Mouse (Mus musculus) ES-Bruce4 (cell line): ENCODE results near the gene Dusp10.

Source experiments
- CTCF ChIP-seq: IDR thresholded peaks from one replicate; pipeline ENCODE4 v1.8.1; 2011; ENCODE audit warnings: low read depth, low read length
- POLR2A ChIP-seq: IDR thresholded peaks from one replicate; pipeline ENCODE4 v1.8.1; 2011; ENCODE audit warnings: low read length; ENCODE audit not compliant: insufficient read depth

DNA sequence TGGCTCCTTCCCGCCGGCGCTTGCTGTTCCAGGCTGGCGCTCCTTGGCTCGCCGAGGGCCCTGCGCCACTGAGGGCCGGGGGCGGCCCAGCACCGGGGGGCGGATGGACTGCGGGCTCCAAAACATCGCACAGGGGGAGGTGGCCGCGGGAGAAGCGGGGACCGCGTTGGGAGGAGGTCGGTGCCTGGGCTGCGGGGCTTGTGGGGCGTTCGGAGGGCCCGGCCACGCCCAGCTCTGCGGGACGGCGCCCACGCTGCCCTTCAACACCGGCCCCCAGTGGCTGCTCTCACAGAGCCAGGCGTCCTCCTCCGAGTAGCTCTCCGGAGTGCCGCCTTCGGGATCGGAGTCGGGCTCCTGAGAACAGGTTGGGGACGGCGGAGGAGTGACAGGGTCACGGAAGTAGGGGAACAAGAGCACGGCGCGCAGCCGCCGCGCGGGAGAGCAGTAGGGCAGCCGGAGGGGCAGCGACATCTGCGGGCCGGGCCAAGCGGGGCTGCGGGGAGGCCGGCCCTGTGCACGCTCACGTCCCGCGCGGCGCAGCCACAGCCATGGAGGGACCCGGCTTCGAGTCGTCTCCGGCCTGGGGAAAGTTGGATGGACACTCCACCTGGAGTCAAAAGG lies 20.4 kb downstream of the Dusp10 start:
- TF ChIP-seq CTCF (no peak), POLR2A (no peak)
